Mouse (Mus musculus): ENCODE data around the gene Dusp3. TPM values are rescaled to one million over a fixed set of nuclear protein-coding genes. Genes with fewer than 3 reads are reported as not detected.

Gene Dusp3
- polyA plus RNA-seq, 1 experiment: 19.7 TPM

- Histone ChIP-seq H3K36me3 (ENCODE audit: control insufficient read depth, insufficient read depth, low read length) (no peaks in the 10 kb centered on the region), H3K4me3 (ENCODE audit: control insufficient read depth, insufficient read depth, low read length) (no peak overlapping the region), H3K27me3 (ENCODE audit: control insufficient read depth, insufficient read depth, low read length) (no peaks in the 10 kb centered on the region), H3K27ac (ENCODE audit: control insufficient read depth, insufficient read depth, low read length) (no peak overlapping the region), H3K4me1 (replicated peaks; ENCODE audit: control insufficient read depth, insufficient read depth, low read length) (no peaks in the 10 kb centered on the region)
- DNase-seq: no peak
- TF ChIP-seq POLR2A (IDR thresholded peaks at IDR 0.05; ENCODE audit: control insufficient read depth, extremely low read depth, insufficient read depth, low read length, poor library complexity): no peak
- TF ChIP-seq CTCF (IDR thresholded peaks at IDR 0.05; ENCODE audit: borderline replicate concordance, control insufficient read depth, extremely low read depth, insufficient read depth, low read length, poor library complexity): no peak
- 87% methylated on average over 8 of the region's 8 CpGs for WGBS
Observed at GRCm38 (mm10) chr11:102008372-102008771, 21.6 kb upstream of the Dusp3 start.

- WGBS: 91% methylated on average over 5 of the region's 5 CpGs
- TF ChIP-seq CTCF (IDR thresholded peaks at IDR 0.05; ENCODE audit: borderline replicate concordance, control insufficient read depth, extremely low read depth, insufficient read depth, low read length, poor library complexity) (no peak), POLR2A (IDR thresholded peaks at IDR 0.05; ENCODE audit: control insufficient read depth, extremely low read depth, insufficient read depth, low read length, poor library complexity) (no peak)
Observed at GRCm38 (mm10) chr11:102006688-102007087, 19.9 kb upstream of the Dusp3 start.

GRCm38 (mm10) chr11:102006271-102006670 lies 19.5 kb upstream of the Dusp3 start:
- Histone ChIP-seq H3K4me3 (ENCODE audit: control insufficient read depth, insufficient read depth, low read length) (no peak overlapping the region), H3K4me1 (replicated peaks; ENCODE audit: control insufficient read depth, insufficient read depth, low read length) (no peaks in the 10 kb centered on the region), H3K27ac (ENCODE audit: control insufficient read depth, insufficient read depth, low read length) (no peak overlapping the region), H3K27me3 (ENCODE audit: control insufficient read depth, insufficient read depth, low read length) (no peaks in the 10 kb centered on the region), H3K36me3 (ENCODE audit: control insufficient read depth, insufficient read depth, low read length) (no peaks in the 10 kb centered on the region)
- DNase-seq: no peak
- WGBS: 93% methylated on average over 9 of the region's 9 CpGs
- TF ChIP-seq POLR2A (IDR thresholded peaks at IDR 0.05; ENCODE audit: control insufficient read depth, extremely low read depth, insufficient read depth, low read length, poor library complexity) (no peak), CTCF (IDR thresholded peaks at IDR 0.05; ENCODE audit: borderline replicate concordance, control insufficient read depth, extremely low read depth, insufficient read depth, low read length, poor library complexity) (no peak)

More at GRCm38 (mm10) chr11:102006688-102007087, 19.9 kb upstream of the Dusp3 start:
- Histone ChIP-seq H3K27ac (ENCODE audit: control insufficient read depth, insufficient read depth, low read length) (no peak overlapping the region), H3K27me3 (ENCODE audit: control insufficient read depth, insufficient read depth, low read length) (no peaks in the 10 kb centered on the region), H3K4me1 (replicated peaks; ENCODE audit: control insufficient read depth, insufficient read depth, low read length) (no peaks in the 10 kb centered on the region), H3K4me3 (ENCODE audit: control insufficient read depth, insufficient read depth, low read length) (no peak overlapping the region), H3K36me3 (ENCODE audit: control insufficient read depth, insufficient read depth, low read length) (no peaks in the 10 kb centered on the region)
- DNase-seq: no peak

- TF ChIP-seq CTCF (IDR thresholded peaks at IDR 0.05; ENCODE audit: borderline replicate concordance, control insufficient read depth, extremely low read depth, insufficient read depth, low read length, poor library complexity): no peak
- TF ChIP-seq POLR2A (IDR thresholded peaks at IDR 0.05; ENCODE audit: control insufficient read depth, extremely low read depth, insufficient read depth, low read length, poor library complexity): no peak
- no peaks in the 10 kb centered on the region for H3K4me1 ChIP-seq (replicated peaks; ENCODE audit: control insufficient read depth, insufficient read depth, low read length)
- H3K36me3 ChIP-seq (ENCODE audit: control insufficient read depth, insufficient read depth, low read length): no peaks in the 10 kb centered on the region
- no peak overlapping the region for H3K4me3 ChIP-seq (ENCODE audit: control insufficient read depth, insufficient read depth, low read length)
- no peaks in the 10 kb centered on the region for H3K27me3 ChIP-seq (ENCODE audit: control insufficient read depth, insufficient read depth, low read length)
- 95% methylated on average over 8 of the region's 8 CpGs for WGBS
- H3K27ac ChIP-seq (ENCODE audit: control insufficient read depth, insufficient read depth, low read length): no peak overlapping the region
- no peak for DNase-seq
Observed at GRCm38 (mm10) chr11:102004251-102004650, 17.4 kb upstream of the Dusp3 start.

GRCm38 (mm10) chr11:101999466-101999865 lies 12.7 kb upstream of the Dusp3 start:
- Histone ChIP-seq H3K36me3 (ENCODE audit: control insufficient read depth, insufficient read depth, low read length) (no peaks in the 10 kb centered on the region), H3K27me3 (ENCODE audit: control insufficient read depth, insufficient read depth, low read length) (no peaks in the 10 kb centered on the region), H3K4me3 (ENCODE audit: control insufficient read depth, insufficient read depth, low read length) (no peak overlapping the region), H3K4me1 (replicated peaks; ENCODE audit: control insufficient read depth, insufficient read depth, low read length) (no peaks in the 10 kb centered on the region), H3K27ac (ENCODE audit: control insufficient read depth, insufficient read depth, low read length) (no peak overlapping the region)
- TF ChIP-seq POLR2A (IDR thresholded peaks at IDR 0.05; ENCODE audit: control insufficient read depth, extremely low read depth, insufficient read depth, low read length, poor library complexity) (no peak), CTCF (IDR thresholded peaks at IDR 0.05; ENCODE audit: borderline replicate concordance, control insufficient read depth, extremely low read depth, insufficient read depth, low read length, poor library complexity) (no peak)
- no peak for DNase-seq
- WGBS: 71% methylated on average over 4 of the region's 4 CpGs

- Histone ChIP-seq H3K4me1 (replicated peaks; ENCODE audit: control insufficient read depth, insufficient read depth, low read length) (no peaks in the 10 kb centered on the region), H3K4me3 (ENCODE audit: control insufficient read depth, insufficient read depth, low read length) (no peak overlapping the region), H3K36me3 (ENCODE audit: control insufficient read depth, insufficient read depth, low read length) (no peaks in the 10 kb centered on the region), H3K27me3 (ENCODE audit: control insufficient read depth, insufficient read depth, low read length) (no peaks in the 10 kb centered on the region), H3K27ac (ENCODE audit: control insufficient read depth, insufficient read depth, low read length) (no peak overlapping the region)
- TF ChIP-seq CTCF (IDR thresholded peaks at IDR 0.05; ENCODE audit: borderline replicate concordance, control insufficient read depth, extremely low read depth, insufficient read depth, low read length, poor library complexity) (no peak), POLR2A (IDR thresholded peaks at IDR 0.05; ENCODE audit: control insufficient read depth, extremely low read depth, insufficient read depth, low read length, poor library complexity) (no peak)
- WGBS: 56% methylated on average over 5 of the region's 5 CpGs
- no peak for DNase-seq
Observed at GRCm38 (mm10) chr11:101998258-101998657, 11.4 kb upstream of the Dusp3 start.

GRCm38 (mm10) chr11:101995938-101996337 lies 9.1 kb upstream of the Dusp3 start:
- no peaks in the 10 kb centered on the region for H3K36me3 ChIP-seq (ENCODE audit: control insufficient read depth, insufficient read depth, low read length)
- no peak for DNase-seq
- no peak overlapping the region for H3K27ac ChIP-seq (ENCODE audit: control insufficient read depth, insufficient read depth, low read length)
- TF ChIP-seq CTCF (IDR thresholded peaks at IDR 0.05; ENCODE audit: borderline replicate concordance, control insufficient read depth, extremely low read depth, insufficient read depth, low read length, poor library complexity): no peak
- no peak for TF ChIP-seq POLR2A (IDR thresholded peaks at IDR 0.05; ENCODE audit: control insufficient read depth, extremely low read depth, insufficient read depth, low read length, poor library complexity)
- no peak overlapping the region for H3K4me3 ChIP-seq (ENCODE audit: control insufficient read depth, insufficient read depth, low read length)
- H3K27me3 ChIP-seq (ENCODE audit: control insufficient read depth, insufficient read depth, low read length): no peaks in the 10 kb centered on the region
- no peaks in the 10 kb centered on the region for H3K4me1 ChIP-seq (replicated peaks; ENCODE audit: control insufficient read depth, insufficient read depth, low read length)
- 96% methylated on average over 7 of the region's 7 CpGs for WGBS
